Mouse (Mus musculus) neural tube, embryonic 13.5 days (tissue): ENCODE data around the gene Vmn1r68. TPM values are rescaled to one million over a fixed set of nuclear protein-coding genes. Genes with fewer than 3 reads are reported as not detected.
A peak's percentile ranks its signal among the peaks of the same experiment; 100 is the strongest.

Experiments
- ATAC-seq: fragments of 200-750 bp; cut with Nextera tagmentation; 2 replicates; pipeline ENCODE4 v1.8.0; 2017; ENCODE audit warnings: low read depth, mild to moderate bottlenecking, moderate TSS enrichment, moderate library complexity
- H3K27ac ChIP-seq: fragments of 300-500 bp; sonication (generic); replicated peaks from 2 replicates; pipeline ENCODE4 v1.5.1; 2015; ENCODE audit warnings: moderate library complexity, mild to moderate bottlenecking, inconsistent platforms
- H3K27me3 ChIP-seq: fragments of 300-500 bp; sonication (generic); 2 replicates; pipeline ENCODE4 v1.6.1; 2015; ENCODE audit warnings: mild to moderate bottlenecking, inconsistent platforms
- H3K36me3 ChIP-seq: fragments of 300-500 bp; sonication (generic); 2 replicates; pipeline ENCODE4 v1.6.1; 2015; ENCODE audit warnings: mild to moderate bottlenecking, inconsistent platforms
- H3K4me1 ChIP-seq: fragments of 300-500 bp; sonication (generic); replicated peaks from 2 replicates; pipeline ENCODE4 v1.6.1; 2015; ENCODE audit warnings: inconsistent platforms
- H3K4me2 ChIP-seq: fragments of 300-500 bp; sonication (generic); 2 replicates; pipeline ENCODE4 v1.6.1; 2015; ENCODE audit warnings: inconsistent platforms, mild to moderate bottlenecking, moderate library complexity
- H3K4me3 ChIP-seq: fragments of 300-500 bp; sonication (generic); 2 replicates; pipeline ENCODE4 v1.5.1; 2015; ENCODE audit warnings: mild to moderate bottlenecking, inconsistent platforms
- H3K9ac ChIP-seq: fragments of 300-500 bp; sonication (generic); 2 replicates; pipeline ENCODE4 v1.6.1; 2015; ENCODE audit warnings: moderate library complexity, mild to moderate bottlenecking, inconsistent platforms
- H3K9me3 ChIP-seq: fragments of 300-500 bp; sonication (generic); 2 replicates; pipeline ENCODE4 v1.6.1; 2016; ENCODE audit warnings: inconsistent platforms
- WGBS: fragments of 180-500 bp; shearing (Covaris S2); methylation state at CpG from one replicate; pipeline ENCODE4 v1.1.7; 2015; 5-methylcytosine and 5-hydroxymethylcytosine counted together
- polyA plus RNA-seq: library from polyadenylated mRNA; unstranded; fragments of >200 nt; fragmentation: Nextera tagmentation; extraction: Ambion mirVana; gene quantifications from 2 replicates; pipeline ENCODE4 v1.2.1, GENCODE M21; 2015

Vmn1r68 gene
- not detected in 2 replicates for polyA plus RNA-seq

DNA sequence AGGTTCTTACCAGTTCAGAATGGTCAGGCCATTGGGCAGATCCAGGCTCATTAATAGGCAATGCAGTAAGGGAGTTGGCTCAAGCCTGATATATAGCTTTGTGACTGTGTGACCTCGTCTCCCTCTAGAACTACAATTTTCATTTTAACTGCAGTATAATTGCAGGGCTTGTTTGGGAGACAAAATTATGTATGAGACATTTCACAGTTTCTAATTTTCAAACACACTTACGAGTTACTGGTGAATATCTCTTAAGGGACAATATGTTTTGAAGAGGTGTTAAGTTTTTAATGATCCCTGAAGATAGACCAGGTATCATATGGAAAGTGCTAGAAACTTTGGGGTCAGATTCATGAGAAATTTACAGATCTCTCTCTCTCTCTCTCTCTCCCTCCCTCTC, at the start of gene Vmn1r68:
Gene Vmn1r68 (minus strand): TSS at position 101 of the 400 bp plus-strand sequence.
- no peak within 1 kb of the TSS for H3K27ac ChIP-seq
- no peaks in the 10 kb centered on the region for H3K4me1 ChIP-seq
- no peaks in the 10 kb centered on the region for H3K27me3 ChIP-seq
- no peaks in the 10 kb centered on the region for H3K36me3 ChIP-seq
- no peak within 1 kb of the TSS for H3K9ac ChIP-seq
- WGBS = 75% methylated on average over 2 of the region's 2 CpGs
- no peak within 1 kb of the TSS for H3K4me3 ChIP-seq
- ATAC-seq = no peak
- H3K4me2 ChIP-seq = no peak within 1 kb of the TSS
- peaks cover 4% of the 10 kb centered on the region for H3K9me3 ChIP-seq

DNA sequence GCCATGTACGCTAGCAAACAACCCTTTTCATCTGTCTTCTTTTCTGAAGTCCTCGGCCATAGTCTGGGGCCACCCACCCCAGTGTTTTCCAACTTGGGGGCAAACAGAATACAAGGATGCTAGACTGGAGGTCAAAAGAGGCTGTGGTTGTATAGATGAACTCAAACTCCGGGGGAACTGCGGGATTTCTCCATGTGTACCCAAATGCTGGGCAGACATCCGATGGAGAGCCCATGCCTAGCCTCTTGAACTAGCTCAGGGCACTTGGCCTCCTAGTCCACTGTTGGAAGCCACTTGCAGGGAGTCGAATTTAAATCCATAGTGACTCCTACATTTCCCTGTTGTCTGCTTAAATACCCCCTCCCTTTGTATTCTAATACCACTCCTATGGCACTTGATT, 62.7 kb downstream of the Vmn1r68 start:
- Histone ChIP-seq H3K27ac (0 out of 2 replicates have a peak overlapping the region, but pooled peaks have one; percentile 23), H3K9me3 (no peaks in the 10 kb centered on the region), H3K4me2 (peak overlapping the region; percentile 80), H3K4me3 (peak overlapping the region; percentile 70), H3K36me3 (peaks cover 26% of the 10 kb centered on the region), H3K9ac (peak overlapping the region; percentile 41; the same call in 1 of the 2 replicates), H3K4me1 (peaks cover 25% of the 10 kb centered on the region), H3K27me3 (no peaks in the 10 kb centered on the region)
- ATAC-seq = no peak; the same call in none of the 2 replicates
- 30% methylated on average over 6 of the region's 6 CpGs for WGBS

DNA sequence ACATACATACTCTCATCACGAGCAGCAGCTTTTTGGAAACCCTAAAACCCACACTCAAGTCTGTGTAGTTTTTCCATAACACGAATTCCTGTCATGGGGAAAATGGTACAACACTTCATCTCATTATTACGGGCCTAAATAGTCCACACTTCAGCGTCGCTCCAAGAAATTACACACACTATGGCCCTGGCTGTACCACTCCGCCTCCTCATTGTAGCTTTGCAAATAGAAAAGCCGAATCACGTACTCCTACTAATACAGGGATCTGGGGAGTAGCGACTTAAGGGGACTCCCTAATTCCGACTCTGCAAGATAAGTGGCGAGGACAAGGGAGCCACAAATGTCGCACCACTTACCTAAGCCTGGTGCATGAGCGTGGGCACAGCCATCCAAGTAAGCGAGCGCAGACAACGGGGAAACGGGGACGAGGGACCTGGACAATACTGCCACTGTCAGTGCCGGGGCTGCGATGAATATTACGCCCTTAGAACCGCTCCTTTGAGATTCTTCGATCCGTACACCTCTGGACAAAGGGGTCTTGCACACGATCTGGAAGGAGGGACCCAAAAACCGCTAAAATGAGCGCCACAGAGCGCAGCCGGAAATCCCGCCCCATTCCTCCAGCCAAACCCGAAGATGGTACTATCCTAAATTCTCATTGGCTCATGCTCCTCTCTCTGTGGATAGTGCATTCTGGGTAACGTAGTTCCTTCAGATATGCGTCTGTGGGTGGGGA, 63.3 kb downstream of the Vmn1r68 start, which contains the start of gene Zik1:
Gene Zik1 (minus strand): TSS at position 609 of the 736 bp plus-strand sequence.
- H3K9ac ChIP-seq = peak within 1 kb of the TSS; percentile 82
- H3K27me3 ChIP-seq = no peaks in the 10 kb centered on the region
- H3K4me2 ChIP-seq = peak within 1 kb of the TSS; percentile 80
- 2% methylated on average over 33 of the region's 33 CpGs for WGBS
- peaks cover 25% of the 10 kb centered on the region for H3K4me1 ChIP-seq
- ATAC-seq = peak; percentile 98
- no peaks in the 10 kb centered on the region for H3K9me3 ChIP-seq
- H3K4me3 ChIP-seq = peak within 1 kb of the TSS; percentile 70
- peak within 1 kb of the TSS; percentile 64 for H3K27ac ChIP-seq
- H3K36me3 ChIP-seq = peaks cover 32% of the 10 kb centered on the region

DNA sequence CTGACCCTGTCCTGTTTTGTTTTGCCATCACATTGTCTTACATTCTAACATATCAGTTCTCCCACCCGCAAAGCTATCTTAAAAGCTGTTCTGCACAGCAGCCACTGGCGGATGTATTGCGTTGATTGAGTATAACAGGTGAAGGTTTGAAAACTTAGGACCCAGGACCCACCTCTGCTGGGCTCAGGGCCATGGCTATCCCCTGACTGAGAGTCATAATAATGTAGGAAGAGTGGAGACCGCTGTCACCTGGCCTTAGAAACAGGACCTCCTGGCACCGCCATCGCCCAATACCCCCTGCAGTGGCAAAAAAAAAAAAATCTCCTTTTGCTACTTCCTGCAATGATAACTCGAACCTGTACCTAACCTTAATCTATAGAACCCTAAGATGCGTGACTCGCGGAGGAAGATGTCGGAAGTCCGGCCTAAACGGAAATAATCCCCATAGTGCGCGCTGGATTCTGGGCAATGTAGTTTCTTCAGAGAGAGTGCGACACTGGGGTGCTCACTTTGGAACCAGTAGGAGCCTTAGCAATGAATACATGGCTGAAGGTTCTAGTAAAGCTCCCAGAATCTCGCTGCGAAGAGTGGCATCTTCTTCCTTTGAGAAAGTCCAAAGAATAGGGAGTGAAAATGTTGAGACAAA, 77.6 kb downstream of the Vmn1r68 start:
- Histone ChIP-seq H3K27me3 (no peaks in the 10 kb centered on the region), H3K9ac (peak overlapping the region; percentile 28; the same call in 1 of the 2 replicates), H3K9me3 (no peaks in the 10 kb centered on the region), H3K36me3 (no peaks in the 10 kb centered on the region), H3K4me2 (peak overlapping the region; percentile 43), H3K27ac (no peak overlapping the region), H3K4me1 (no peaks in the 10 kb centered on the region), H3K4me3 (peak overlapping the region; percentile 23)
- peak; percentile 81 for ATAC-seq
- WGBS = 62% methylated on average over 18 of the region's 18 CpGs

DNA sequence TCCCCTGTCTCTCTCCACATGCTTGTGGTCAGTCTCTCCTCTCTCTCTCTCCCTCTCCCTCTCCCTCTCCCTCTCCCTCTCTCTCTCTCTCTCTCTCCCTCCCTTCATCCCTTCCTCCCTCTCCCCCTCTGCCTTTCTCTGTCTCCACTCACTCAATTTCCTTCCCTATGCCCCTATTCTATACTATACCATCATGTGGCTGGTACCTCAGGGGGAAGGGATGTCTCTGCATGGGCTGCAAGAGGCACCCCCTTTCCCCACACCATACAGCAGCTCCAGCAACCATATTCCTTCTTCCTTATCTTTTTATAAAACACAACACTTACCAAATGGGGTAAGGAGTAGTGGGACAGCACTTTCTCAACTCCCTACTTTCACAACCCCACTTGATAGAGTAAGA, 78.5 kb downstream of the Vmn1r68 start:
- no peak for ATAC-seq
- H3K27ac ChIP-seq = no peak overlapping the region
- no peak overlapping the region for H3K9ac ChIP-seq
- no peaks in the 10 kb centered on the region for H3K4me1 ChIP-seq
- no peaks in the 10 kb centered on the region for H3K36me3 ChIP-seq
- H3K4me3 ChIP-seq = no peak overlapping the region
- no peak overlapping the region for H3K4me2 ChIP-seq
- no peaks in the 10 kb centered on the region for H3K27me3 ChIP-seq
- H3K9me3 ChIP-seq = no peaks in the 10 kb centered on the region

DNA sequence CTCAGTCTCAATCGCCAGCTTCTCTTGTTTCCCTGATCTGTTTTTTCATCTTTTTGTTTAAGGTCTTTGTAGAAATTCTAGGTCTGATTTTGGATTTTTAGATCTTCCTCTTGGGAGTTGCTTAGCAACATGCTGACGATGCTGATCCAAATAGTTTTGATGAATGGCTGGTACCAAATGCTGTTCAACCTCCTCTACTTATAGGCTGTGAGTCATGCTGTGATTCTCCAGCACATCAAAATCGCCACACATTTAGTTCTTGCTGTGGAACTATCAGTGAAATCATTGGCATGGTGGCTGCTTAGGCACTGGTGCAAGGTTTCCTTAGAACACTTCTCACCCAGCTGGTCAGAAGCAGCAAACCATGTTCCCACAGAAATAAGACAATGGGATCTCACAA, 100.1 kb downstream of the Vmn1r68 start:
- H3K9me3 ChIP-seq = peaks cover 7% of the 10 kb centered on the region; the same call in 1 of the 2 replicates

More for the DNA sequence above, 100.1 kb downstream of the Vmn1r68 start:
- no peak overlapping the region for H3K4me3 ChIP-seq
- H3K4me2 ChIP-seq = no peak overlapping the region
- no peak overlapping the region for H3K27ac ChIP-seq
- H3K9ac ChIP-seq = no peak overlapping the region
- no peak for ATAC-seq
- no peaks in the 10 kb centered on the region for H3K4me1 ChIP-seq
- 77% methylated on average over 3 of the region's 3 CpGs for WGBS
- no peaks in the 10 kb centered on the region for H3K36me3 ChIP-seq
- H3K27me3 ChIP-seq = no peaks in the 10 kb centered on the region

Other genes starting within 250 kb of the Vmn1r68 start
- not detected in 2 replicates for gene Vmn1r67, start 115.2 kb downstream of the Vmn1r68 start, polyA plus RNA-seq
- 36.2 and 39.3 TPM in 2 replicates for gene Zik1, start 63.1 kb downstream of the Vmn1r68 start, polyA plus RNA-seq
- gene Vmn1r69, start 55.2 kb upstream of the Vmn1r68 start, polyA plus RNA-seq = not detected in 2 replicates
- gene Vmn1r70, start 73.0 kb upstream of the Vmn1r68 start, polyA plus RNA-seq = not detected in 2 replicates
- gene Nlrp4b, start 129.3 kb upstream of the Vmn1r68 start, polyA plus RNA-seq = not detected in 2 replicates
- not detected in 2 replicates for gene Vmn1r71, start 195.9 kb upstream of the Vmn1r68 start, polyA plus RNA-seq